Mouse (Mus musculus) hindbrain, embryonic 10.5 days (tissue): ENCODE measurements around the gene Ptpn1. TPM values are rescaled to one million over a fixed set of nuclear protein-coding genes. Genes with fewer than 3 reads are reported as not detected.

Experiments used
- DNase-seq: peaks from one replicate; pipeline ENCODE4 v3.0.0-alpha.2; 2017; ENCODE audit warnings: low spot score
- H3K27ac ChIP-seq: fragments of 300-500 bp; sonication (generic); 2 replicates; pipeline ENCODE4 v1.5.1; 2016; ENCODE audit warnings: mild to moderate bottlenecking, moderate library complexity
- H3K27me3 ChIP-seq: fragments of 300-500 bp; sonication (generic); 2 replicates; pipeline ENCODE4 v1.6.1; 2016; ENCODE audit warnings: mild to moderate bottlenecking; ENCODE audit not compliant: poor library complexity, insufficient read depth, severe bottlenecking
- H3K36me3 ChIP-seq: fragments of 300-500 bp; sonication (generic); 2 replicates; pipeline ENCODE4 v1.6.1; 2016; ENCODE audit warnings: mild to moderate bottlenecking, moderate library complexity
- H3K4me1 ChIP-seq: fragments of 300-500 bp; sonication (generic); replicated peaks from 2 replicates; pipeline ENCODE4 v1.6.1; 2016; ENCODE audit warnings: mild to moderate bottlenecking
- H3K4me3 ChIP-seq: fragments of 300-500 bp; sonication (generic); 2 replicates; pipeline ENCODE4 v1.5.1; 2016; ENCODE audit warnings: mild to moderate bottlenecking, moderate library complexity
- H3K9me3 ChIP-seq: fragments of 300-500 bp; sonication (generic); 2 replicates; pipeline ENCODE4 v1.6.1; 2016; ENCODE audit warnings: mild to moderate bottlenecking, moderate library complexity
- WGBS: fragments of 180-500 bp; shearing (Covaris S2); methylation state at CpG from one replicate; pipeline ENCODE4 v1.1.7; 2016; 5-methylcytosine and 5-hydroxymethylcytosine counted together
- polyA plus RNA-seq: library from polyadenylated mRNA; unstranded; fragments of >200 nt; fragmentation: Nextera tagmentation; extraction: Ambion mirVana; gene quantifications from 2 replicates; pipeline ENCODE4 v1.2.1, GENCODE M21; 2016

Ptpn1 gene
- polyA plus RNA-seq, 1 experiment from 2014 or later = 86.1 TPM

- 95% methylated on average over 7 of the region's 7 CpGs for WGBS
- peaks cover 100% of the 10 kb centered on the region for H3K36me3 ChIP-seq
Observed at GRCm38 (mm10) chr2:167968504-167968903, 36.6 kb downstream of the Ptpn1 start.

GRCm38 (mm10) chr2:167969851-167970541 lies 38.1 kb downstream of the Ptpn1 start:
- H3K36me3 ChIP-seq = peaks cover 100% of the 10 kb centered on the region
- DNase-seq = no peak
- no peaks in the 10 kb centered on the region for H3K27me3 ChIP-seq
- 0 out of 2 replicates have a peak, but pooled peaks cover 9% of the 10 kb centered on the region for H3K4me1 ChIP-seq
- H3K27ac ChIP-seq = no peak overlapping the region
- 90% methylated on average over 10 of the region's 10 CpGs for WGBS
- H3K9me3 ChIP-seq = no peaks in the 10 kb centered on the region
- H3K4me3 ChIP-seq = no peak overlapping the region

More at GRCm38 (mm10) chr2:167968504-167968903, 36.6 kb downstream of the Ptpn1 start:
- H3K4me3 ChIP-seq = no peak overlapping the region
- no peaks in the 10 kb centered on the region for H3K9me3 ChIP-seq
- no peak overlapping the region for H3K27ac ChIP-seq
- no peak for DNase-seq
- 0 out of 2 replicates have a peak, but pooled peaks cover 9% of the 10 kb centered on the region for H3K4me1 ChIP-seq
- H3K27me3 ChIP-seq = no peaks in the 10 kb centered on the region

- Histone ChIP-seq H3K4me3 (no peak overlapping the region), H3K4me1 (0 out of 2 replicates have a peak, but pooled peaks cover 9% of the 10 kb centered on the region), H3K27ac (no peak overlapping the region), H3K9me3 (no peaks in the 10 kb centered on the region), H3K27me3 (no peaks in the 10 kb centered on the region), H3K36me3 (peaks cover 100% of the 10 kb centered on the region)
- 81% methylated on average over 5 of the region's 5 CpGs for WGBS
- DNase-seq = no peak
Observed at GRCm38 (mm10) chr2:167972146-167972545, 40.3 kb downstream of the Ptpn1 start.

GRCm38 (mm10) chr2:167972809-167973208 lies 41.0 kb downstream of the Ptpn1 start:
- WGBS = 78% methylated on average over 1 of the region's 1 CpGs
- peaks cover 100% of the 10 kb centered on the region for H3K36me3 ChIP-seq

GRCm38 (mm10) chr2:167975746-167976145 lies 43.9 kb downstream of the Ptpn1 start:
- H3K36me3 ChIP-seq = peaks cover 91% of the 10 kb centered on the region

More at GRCm38 (mm10) chr2:167972809-167973208, 41.0 kb downstream of the Ptpn1 start:
- no peak overlapping the region for H3K27ac ChIP-seq
- no peak overlapping the region for H3K4me3 ChIP-seq
- H3K4me1 ChIP-seq = 0 out of 2 replicates have a peak, but pooled peaks cover 9% of the 10 kb centered on the region
- DNase-seq = no peak
- H3K9me3 ChIP-seq = no peaks in the 10 kb centered on the region
- H3K27me3 ChIP-seq = no peaks in the 10 kb centered on the region

GRCm38 (mm10) chr2:167978271-167978670 lies 46.4 kb downstream of the Ptpn1 start:
- Histone ChIP-seq H3K36me3 (peaks cover 66% of the 10 kb centered on the region), H3K4me3 (no peak overlapping the region), H3K4me1 (peaks cover 11% of the 10 kb centered on the region; the same call in 1 of the 2 replicates), H3K27ac (no peak overlapping the region), H3K27me3 (no peaks in the 10 kb centered on the region), H3K9me3 (no peaks in the 10 kb centered on the region)
- WGBS = 99% methylated on average over 10 of the region's 10 CpGs
- no peak for DNase-seq

More at GRCm38 (mm10) chr2:167975746-167976145, 43.9 kb downstream of the Ptpn1 start:
- H3K27ac ChIP-seq = no peak overlapping the region
- H3K27me3 ChIP-seq = no peaks in the 10 kb centered on the region
- H3K4me3 ChIP-seq = no peak overlapping the region
- no peaks in the 10 kb centered on the region for H3K9me3 ChIP-seq
- WGBS = 90% methylated on average over 12 of the region's 12 CpGs
- no peak for DNase-seq
- 0 out of 2 replicates have a peak, but pooled peaks cover 9% of the 10 kb centered on the region for H3K4me1 ChIP-seq

- no peak for DNase-seq
- peaks cover 20% of the 10 kb centered on the region; the same call in 1 of the 2 replicates for H3K4me1 ChIP-seq
- H3K27ac ChIP-seq = no peak overlapping the region
- no peaks in the 10 kb centered on the region for H3K9me3 ChIP-seq
- H3K27me3 ChIP-seq = no peaks in the 10 kb centered on the region
- 89% methylated on average over 10 of the region's 10 CpGs for WGBS
- H3K4me3 ChIP-seq = no peak overlapping the region
- H3K36me3 ChIP-seq = peaks cover 45% of the 10 kb centered on the region
Observed at GRCm38 (mm10) chr2:167980391-167980790, 48.5 kb downstream of the Ptpn1 start.

- Histone ChIP-seq H3K4me3 (no peak overlapping the region), H3K4me1 (peaks cover 31% of the 10 kb centered on the region), H3K27me3 (peaks cover 3% of the 10 kb centered on the region; the same call in 1 of the 2 replicates), H3K9me3 (no peaks in the 10 kb centered on the region), H3K36me3 (peaks cover 22% of the 10 kb centered on the region), H3K27ac (no peak overlapping the region)
- WGBS = 52% methylated on average over 9 of the region's 9 CpGs
- no peak for DNase-seq
Observed at GRCm38 (mm10) chr2:167982646-167983045, 50.8 kb downstream of the Ptpn1 start.

- no peaks in the 10 kb centered on the region for H3K9me3 ChIP-seq
- H3K4me1 ChIP-seq = peaks cover 33% of the 10 kb centered on the region
- 0 out of 2 replicates have a peak overlapping the region, but pooled peaks have one; percentile 5 for H3K27ac ChIP-seq
- H3K36me3 ChIP-seq = peaks cover 5% of the 10 kb centered on the region; the same call in 1 of the 2 replicates
- DNase-seq = no peak
- 85% methylated on average over 5 of the region's 5 CpGs for WGBS
- peaks cover 6% of the 10 kb centered on the region for H3K27me3 ChIP-seq
- no peak overlapping the region for H3K4me3 ChIP-seq
Observed at GRCm38 (mm10) chr2:167984371-167984770, 52.5 kb downstream of the Ptpn1 start.

GRCm38 (mm10) chr2:167984946-167985345 lies 53.1 kb downstream of the Ptpn1 start:
- WGBS = 56% methylated on average over 3 of the region's 3 CpGs
- H3K27ac ChIP-seq = no peak overlapping the region

GRCm38 (mm10) chr2:167986762-167987161 lies 54.9 kb downstream of the Ptpn1 start:
- 29% methylated on average over 7 of the region's 7 CpGs for WGBS
- H3K27ac ChIP-seq = 0 out of 2 replicates have a peak overlapping the region, but pooled peaks have one; percentile 29
- peaks cover 29% of the 10 kb centered on the region for H3K4me1 ChIP-seq
- no peaks in the 10 kb centered on the region for H3K36me3 ChIP-seq
- DNase-seq = peak; percentile 24
- H3K27me3 ChIP-seq = peaks cover 11% of the 10 kb centered on the region
- no peaks in the 10 kb centered on the region for H3K9me3 ChIP-seq
- H3K4me3 ChIP-seq = no peak overlapping the region

More at GRCm38 (mm10) chr2:167984946-167985345, 53.1 kb downstream of the Ptpn1 start:
- peaks cover 33% of the 10 kb centered on the region for H3K4me1 ChIP-seq
- H3K4me3 ChIP-seq = no peak overlapping the region
- H3K36me3 ChIP-seq = no peaks in the 10 kb centered on the region
- no peaks in the 10 kb centered on the region for H3K9me3 ChIP-seq
- peaks cover 11% of the 10 kb centered on the region for H3K27me3 ChIP-seq
- no peak for DNase-seq

GRCm38 (mm10) chr2:167987640-167988039 lies 55.8 kb downstream of the Ptpn1 start:
- Histone ChIP-seq H3K27ac (no peak overlapping the region), H3K4me1 (peaks cover 32% of the 10 kb centered on the region), H3K27me3 (peaks cover 11% of the 10 kb centered on the region), H3K36me3 (no peaks in the 10 kb centered on the region), H3K9me3 (no peaks in the 10 kb centered on the region), H3K4me3 (no peak overlapping the region)
- no peak for DNase-seq
- WGBS = 69% methylated on average over 12 of the region's 12 CpGs

GRCm38 (mm10) chr2:167989310-167989709 lies 57.5 kb downstream of the Ptpn1 start:
- H3K9me3 ChIP-seq = no peaks in the 10 kb centered on the region
- 76% methylated on average over 14 of the region's 14 CpGs for WGBS
- no peaks in the 10 kb centered on the region for H3K36me3 ChIP-seq
- no peak for DNase-seq
- peak overlapping the region; percentile 1; the same call in 1 of the 2 replicates for H3K27ac ChIP-seq
- H3K27me3 ChIP-seq = peaks cover 11% of the 10 kb centered on the region
- no peak overlapping the region for H3K4me3 ChIP-seq
- H3K4me1 ChIP-seq = peaks cover 25% of the 10 kb centered on the region
